Mouse (Mus musculus): ENCODE measurements around the gene Tex21. TPM values are rescaled to one million over a fixed set of nuclear protein-coding genes. Genes with fewer than 3 reads are reported as not detected.

The Tex21 gene
- polyA plus RNA-seq, 1 experiment from 2014 or later: not detected

- Histone ChIP-seq H3K9me3 (ENCODE audit: control insufficient read depth, low read length) (no peaks in the 10 kb centered on the region), H3K36me3 (ENCODE audit: control insufficient read depth, insufficient read depth, low read length) (peaks cover 7% of the 10 kb centered on the region), H3K4me1 (ENCODE audit: control insufficient read depth, insufficient read depth, low read length) (no peaks in the 10 kb centered on the region), H3K4me2 (ENCODE audit: low read depth, severe bottlenecking) (no peak overlapping the region), H3K27me3 (ENCODE audit: control insufficient read depth, insufficient read depth, low read length) (no peaks in the 10 kb centered on the region), H3K27ac (replicated peaks; ENCODE audit: low read depth, low read length) (no peak overlapping the region), H3K4me3 (ENCODE audit: low read depth, low read length) (no peak overlapping the region), H3K9ac (ENCODE audit: low read length) (no peak overlapping the region)
- ATAC-seq (ENCODE audit: insufficient number of reproducible peaks, low FRiP score, low TSS enrichment, low read depth): no peak
- DNase-seq (ENCODE audit: low spot score): no peak
- WGBS: 87% methylated on average over 2 of the region's 2 CpGs
Measured at GRCm38 (mm10) chr12:76281111-76281660, 34.6 kb upstream of the Tex21 start.

DNA sequence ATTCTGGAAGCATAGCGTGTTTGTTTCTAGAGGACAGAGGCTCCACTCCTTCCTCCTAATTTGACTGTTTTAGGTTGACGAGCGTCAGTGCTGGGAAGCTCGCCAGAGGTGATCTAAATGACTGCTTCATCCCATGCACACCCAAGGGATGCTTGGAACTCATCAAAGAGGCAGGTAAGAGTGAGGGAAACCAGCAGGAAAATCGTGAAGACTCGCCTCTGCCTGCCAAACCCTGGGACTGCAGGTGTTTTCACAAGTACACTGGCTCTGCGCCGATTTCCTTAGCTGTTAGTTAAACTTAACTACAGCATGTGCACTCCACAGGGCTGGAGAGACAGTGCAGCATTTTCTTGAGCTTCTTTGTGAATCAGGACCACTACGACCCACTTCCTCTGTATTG, 34.0 kb upstream of the Tex21 start:
- no peak for DNase-seq (ENCODE audit: low spot score)
- Histone ChIP-seq H3K4me2 (ENCODE audit: low read depth, severe bottlenecking) (no peak overlapping the region), H3K27me3 (ENCODE audit: control insufficient read depth, insufficient read depth, low read length) (no peaks in the 10 kb centered on the region), H3K36me3 (ENCODE audit: control insufficient read depth, insufficient read depth, low read length) (peaks cover 7% of the 10 kb centered on the region), H3K4me1 (ENCODE audit: control insufficient read depth, insufficient read depth, low read length) (no peaks in the 10 kb centered on the region), H3K4me3 (ENCODE audit: low read depth, low read length) (no peak overlapping the region), H3K27ac (replicated peaks; ENCODE audit: low read depth, low read length) (no peak overlapping the region), H3K9ac (ENCODE audit: low read length) (no peak overlapping the region), H3K9me3 (ENCODE audit: control insufficient read depth, low read length) (no peaks in the 10 kb centered on the region)
- WGBS: 90% methylated on average over 9 of the region's 9 CpGs
- ATAC-seq (ENCODE audit: insufficient number of reproducible peaks, low FRiP score, low TSS enrichment, low read depth): no peak

- no peak overlapping the region for H3K4me2 ChIP-seq (ENCODE audit: low read depth, severe bottlenecking)
- H3K27ac ChIP-seq (replicated peaks; ENCODE audit: low read depth, low read length): no peak overlapping the region
- no peak overlapping the region for H3K4me3 ChIP-seq (ENCODE audit: low read depth, low read length)
- H3K27me3 ChIP-seq (ENCODE audit: control insufficient read depth, insufficient read depth, low read length): no peaks in the 10 kb centered on the region
- no peaks in the 10 kb centered on the region for H3K4me1 ChIP-seq (ENCODE audit: control insufficient read depth, insufficient read depth, low read length)
- DNase-seq (ENCODE audit: low spot score): no peak
- H3K9ac ChIP-seq (ENCODE audit: low read length): no peak overlapping the region
- ATAC-seq (ENCODE audit: insufficient number of reproducible peaks, low FRiP score, low TSS enrichment, low read depth): no peak
- 88% methylated on average over 6 of the region's 6 CpGs for WGBS
- H3K9me3 ChIP-seq (ENCODE audit: control insufficient read depth, low read length): no peaks in the 10 kb centered on the region
- H3K36me3 ChIP-seq (ENCODE audit: control insufficient read depth, insufficient read depth, low read length): 0 out of 2 replicates have a peak, but pooled peaks cover 2% of the 10 kb centered on the region
Measured at GRCm38 (mm10) chr12:76278209-76278608, 31.7 kb upstream of the Tex21 start.

GRCm38 (mm10) chr12:76272610-76273524, 26.3 kb upstream of the Tex21 start:
- Histone ChIP-seq H3K9ac (ENCODE audit: low read length) (no peak overlapping the region), H3K9me3 (ENCODE audit: control insufficient read depth, low read length) (no peaks in the 10 kb centered on the region), H3K36me3 (ENCODE audit: control insufficient read depth, insufficient read depth, low read length) (peaks cover 2% of the 10 kb centered on the region; the same call in 1 of the 2 replicates), H3K4me2 (ENCODE audit: low read depth, severe bottlenecking) (no peak overlapping the region), H3K4me3 (ENCODE audit: low read depth, low read length) (no peak overlapping the region), H3K27ac (replicated peaks; ENCODE audit: low read depth, low read length) (no peak overlapping the region), H3K4me1 (ENCODE audit: control insufficient read depth, insufficient read depth, low read length) (no peaks in the 10 kb centered on the region), H3K27me3 (ENCODE audit: control insufficient read depth, insufficient read depth, low read length) (no peaks in the 10 kb centered on the region)
- 93% methylated on average over 10 of the region's 10 CpGs for WGBS
- DNase-seq (ENCODE audit: low spot score) (no peak), ATAC-seq (ENCODE audit: insufficient number of reproducible peaks, low FRiP score, low TSS enrichment, low read depth) (no peak)

- Histone ChIP-seq H3K9me3 (ENCODE audit: control insufficient read depth, low read length) (no peaks in the 10 kb centered on the region), H3K4me3 (ENCODE audit: low read depth, low read length) (no peak overlapping the region), H3K4me1 (ENCODE audit: control insufficient read depth, insufficient read depth, low read length) (no peaks in the 10 kb centered on the region), H3K4me2 (ENCODE audit: low read depth, severe bottlenecking) (no peak overlapping the region), H3K36me3 (ENCODE audit: control insufficient read depth, insufficient read depth, low read length) (peaks cover 2% of the 10 kb centered on the region; the same call in 1 of the 2 replicates), H3K27me3 (ENCODE audit: control insufficient read depth, insufficient read depth, low read length) (no peaks in the 10 kb centered on the region), H3K27ac (replicated peaks; ENCODE audit: low read depth, low read length) (no peak overlapping the region), H3K9ac (ENCODE audit: low read length) (no peak overlapping the region)
- ATAC-seq (ENCODE audit: insufficient number of reproducible peaks, low FRiP score, low TSS enrichment, low read depth) (no peak), DNase-seq (ENCODE audit: low spot score) (no peak)
- 95% methylated on average over 6 of the region's 6 CpGs for WGBS
Measured at GRCm38 (mm10) chr12:76271516-76271915, 25.0 kb upstream of the Tex21 start.

DNA sequence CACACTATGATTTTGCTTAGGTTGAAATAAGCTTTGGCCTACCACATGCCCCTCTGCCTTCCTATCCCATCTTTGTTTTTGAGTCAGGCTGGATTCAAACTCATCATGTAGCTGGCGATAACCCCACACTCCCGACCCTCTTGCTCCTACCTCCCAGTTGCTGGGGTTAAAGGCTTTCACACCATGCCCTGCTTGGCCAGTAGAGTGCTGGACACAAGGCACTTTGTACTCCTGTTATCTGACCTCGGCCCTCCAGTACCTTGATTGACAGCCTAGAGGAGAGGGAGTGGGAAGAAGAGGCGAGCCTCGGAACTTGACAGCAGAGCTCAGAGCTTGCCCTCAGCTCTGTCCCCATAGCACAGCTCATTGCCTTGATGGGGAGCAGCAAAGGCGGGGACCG, 22.6 kb upstream of the Tex21 start:
- ATAC-seq (ENCODE audit: insufficient number of reproducible peaks, low FRiP score, low TSS enrichment, low read depth): no peak

DNA sequence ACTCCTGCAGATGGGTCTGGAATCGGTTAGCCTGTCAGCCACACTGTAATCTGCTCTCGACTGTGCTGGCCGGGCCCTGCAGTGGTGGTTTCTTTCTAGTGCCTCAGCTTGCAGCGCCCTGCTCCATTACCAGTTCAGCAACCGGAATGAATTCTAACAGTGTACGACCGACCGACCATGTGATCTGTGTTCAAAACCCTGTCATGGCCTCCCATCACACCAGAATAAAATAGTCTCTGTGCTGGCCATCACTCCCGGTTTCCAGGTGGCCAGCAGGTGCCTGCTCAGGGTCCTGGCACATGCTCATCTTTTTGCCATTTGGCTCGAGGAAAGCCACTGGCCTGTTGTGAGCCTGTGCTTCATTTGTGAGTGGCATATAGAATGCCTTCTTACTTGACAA, 22.1 kb upstream of the Tex21 start:
- DNase-seq (ENCODE audit: low spot score): no peak
- H3K9ac ChIP-seq (ENCODE audit: low read length): no peak overlapping the region
- no peak overlapping the region for H3K27ac ChIP-seq (replicated peaks; ENCODE audit: low read depth, low read length)
- H3K4me1 ChIP-seq (ENCODE audit: control insufficient read depth, insufficient read depth, low read length): no peaks in the 10 kb centered on the region
- no peak overlapping the region for H3K4me3 ChIP-seq (ENCODE audit: low read depth, low read length)
- ATAC-seq (ENCODE audit: insufficient number of reproducible peaks, low FRiP score, low TSS enrichment, low read depth): no peak
- H3K9me3 ChIP-seq (ENCODE audit: control insufficient read depth, low read length): no peaks in the 10 kb centered on the region
- WGBS: 84% methylated on average over 10 of the region's 10 CpGs
- peaks cover 2% of the 10 kb centered on the region; the same call in 1 of the 2 replicates for H3K36me3 ChIP-seq (ENCODE audit: control insufficient read depth, insufficient read depth, low read length)
- H3K4me2 ChIP-seq (ENCODE audit: low read depth, severe bottlenecking): no peak overlapping the region
- H3K27me3 ChIP-seq (ENCODE audit: control insufficient read depth, insufficient read depth, low read length): no peaks in the 10 kb centered on the region

More for the DNA sequence above, 22.6 kb upstream of the Tex21 start:
- Histone ChIP-seq H3K36me3 (ENCODE audit: control insufficient read depth, insufficient read depth, low read length) (peaks cover 2% of the 10 kb centered on the region; the same call in 1 of the 2 replicates), H3K4me3 (ENCODE audit: low read depth, low read length) (no peak overlapping the region), H3K9ac (ENCODE audit: low read length) (no peak overlapping the region), H3K27me3 (ENCODE audit: control insufficient read depth, insufficient read depth, low read length) (no peaks in the 10 kb centered on the region), H3K4me1 (ENCODE audit: control insufficient read depth, insufficient read depth, low read length) (no peaks in the 10 kb centered on the region), H3K27ac (replicated peaks; ENCODE audit: low read depth, low read length) (no peak overlapping the region), H3K9me3 (ENCODE audit: control insufficient read depth, low read length) (no peaks in the 10 kb centered on the region), H3K4me2 (ENCODE audit: low read depth, severe bottlenecking) (no peak overlapping the region)
- no peak for DNase-seq (ENCODE audit: low spot score)
- WGBS: 89% methylated on average over 7 of the region's 7 CpGs

DNA sequence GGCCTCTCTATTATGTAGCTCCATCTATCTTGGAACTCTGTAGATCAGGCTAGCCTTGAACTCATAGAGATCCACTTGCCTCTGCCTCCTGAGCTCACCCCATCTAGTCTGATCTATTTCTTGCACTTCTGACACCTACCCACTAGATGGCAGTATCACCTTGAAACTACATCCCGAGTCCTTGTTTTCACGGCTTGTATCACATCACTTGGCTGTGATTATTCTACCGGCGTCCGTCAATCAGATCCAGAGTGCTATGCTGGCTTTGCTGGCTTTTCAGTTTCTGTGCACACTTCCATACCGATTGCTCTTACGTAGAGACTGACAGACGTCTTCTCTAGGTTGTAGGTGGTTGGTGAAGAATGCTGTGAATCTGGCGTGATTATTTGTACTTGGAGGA, 20.3 kb upstream of the Tex21 start:
- Histone ChIP-seq H3K4me1 (ENCODE audit: control insufficient read depth, insufficient read depth, low read length) (no peaks in the 10 kb centered on the region), H3K4me2 (ENCODE audit: low read depth, severe bottlenecking) (no peak overlapping the region), H3K27ac (replicated peaks; ENCODE audit: low read depth, low read length) (no peak overlapping the region), H3K9ac (ENCODE audit: low read length) (no peak overlapping the region), H3K36me3 (ENCODE audit: control insufficient read depth, insufficient read depth, low read length) (no peaks in the 10 kb centered on the region; the same call in 1 of the 2 replicates), H3K4me3 (ENCODE audit: low read depth, low read length) (no peak overlapping the region), H3K9me3 (ENCODE audit: control insufficient read depth, low read length) (no peaks in the 10 kb centered on the region), H3K27me3 (ENCODE audit: control insufficient read depth, insufficient read depth, low read length) (no peaks in the 10 kb centered on the region)
- whole genome bisulfite sequencing: 84% methylated on average over 9 of the region's 9 CpGs
- peak; percentile 35 for DNase-seq (ENCODE audit: low spot score)
- ATAC-seq (ENCODE audit: insufficient number of reproducible peaks, low FRiP score, low TSS enrichment, low read depth): no peak

Measured in limb, embryonic 11.5 days (tissue).